Mouse (Mus musculus) lung, postnatal 25 days (tissue): Measurements from ENCODE around the gene Troap.

Source experiments
- DNase-seq: peaks from one replicate; pipeline ENCODE4 v3.0.0; 2022; ENCODE audit warnings: low spot score

Troap gene

DNA sequence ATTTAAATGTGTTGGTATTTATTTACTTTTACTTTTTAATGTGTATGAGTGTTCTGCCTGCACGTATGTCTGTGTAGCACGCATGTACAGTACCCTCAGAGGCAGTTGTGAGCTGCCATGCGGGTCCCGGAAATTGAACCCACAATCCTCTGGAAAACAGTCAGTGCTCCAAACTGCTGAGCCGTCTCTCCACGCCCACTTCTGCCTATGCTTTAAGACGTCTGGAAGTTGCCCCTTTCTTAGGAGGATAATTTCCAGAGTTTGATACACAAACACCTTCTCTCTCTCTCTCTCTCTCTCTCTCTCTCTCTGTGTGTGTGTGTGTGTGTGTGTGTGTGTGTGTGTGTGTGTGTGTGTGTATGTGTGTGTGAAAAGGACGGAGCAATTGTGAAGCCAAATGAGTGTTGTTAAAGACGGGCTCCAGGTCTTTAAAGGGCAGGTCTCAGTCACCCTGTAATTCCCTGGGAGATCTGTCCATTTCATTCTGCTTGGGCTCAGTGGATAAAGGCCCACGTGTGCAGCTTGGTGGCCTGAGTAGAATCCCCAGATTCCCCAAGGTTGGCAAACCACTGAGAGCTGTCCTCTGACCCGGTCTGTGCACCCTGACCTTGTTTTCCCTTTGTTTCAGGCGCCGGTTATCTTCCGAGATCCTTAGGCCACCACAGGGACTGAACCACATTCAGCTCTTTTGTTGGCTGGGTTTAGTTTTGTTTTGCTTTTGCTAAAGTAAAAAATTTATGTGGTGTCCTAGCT is 40.1 kb downstream of the Troap start:
- no peak for DNase-seq

DNA sequence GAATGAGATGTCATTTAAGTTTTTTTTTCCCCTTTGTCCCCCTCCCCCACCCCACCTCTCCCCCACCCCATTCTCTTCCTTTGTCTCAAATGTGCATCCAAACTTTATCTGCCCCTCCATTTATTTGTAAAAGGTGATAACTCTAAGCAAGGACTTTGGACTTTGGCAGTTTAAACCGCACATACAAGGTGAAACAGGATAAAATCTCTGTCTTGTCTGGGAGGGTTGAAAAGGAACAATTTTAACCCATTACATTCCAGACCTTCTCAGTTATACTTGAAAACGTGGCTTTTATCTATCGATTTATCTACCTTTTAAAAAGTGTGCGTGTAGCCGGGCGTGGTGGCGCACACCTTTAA is 40.7 kb downstream of the Troap start:
- DNase-seq: no peak

DNA sequence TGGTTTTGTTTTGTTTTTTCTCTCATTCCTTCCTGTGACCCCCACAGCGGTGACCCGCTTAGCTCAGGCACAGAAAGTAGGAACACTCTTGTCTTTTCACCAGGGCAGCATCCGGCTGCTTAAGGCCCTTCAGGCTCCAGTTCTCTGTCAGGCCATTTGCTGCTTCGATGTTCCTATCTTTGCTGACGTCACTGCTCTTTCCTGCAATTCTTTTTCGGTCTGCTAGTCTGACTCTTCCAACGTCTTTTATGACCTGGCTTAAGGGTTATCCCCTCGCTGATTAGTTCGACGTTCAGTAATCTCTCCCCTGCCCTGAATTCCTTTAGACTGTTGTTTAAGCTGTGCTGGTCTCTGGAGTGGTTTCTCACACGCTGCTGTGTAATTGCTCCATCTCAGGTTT is 42.2 kb downstream of the Troap start:
- no peak for DNase-seq

DNA sequence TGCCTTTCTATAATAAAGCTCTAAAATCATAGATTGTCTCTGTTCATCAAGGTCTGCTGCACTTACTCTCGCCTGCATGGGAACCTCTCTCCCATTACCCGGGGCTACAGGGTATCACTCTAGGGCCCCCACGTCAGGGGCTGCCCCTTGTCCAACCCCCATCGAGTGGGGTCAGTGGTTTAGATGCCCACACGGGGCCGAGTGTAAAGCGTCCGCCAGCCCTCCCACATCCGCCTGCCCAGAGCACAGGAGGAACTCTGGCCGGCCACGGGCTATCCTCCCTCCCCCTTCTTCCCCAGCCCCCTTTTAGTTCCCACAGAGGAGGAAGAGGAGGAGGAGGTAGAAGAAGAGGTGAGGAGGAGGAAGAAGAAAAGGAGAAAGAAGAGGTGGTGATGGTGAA is 46.4 kb downstream of the Troap start:
- no peak for DNase-seq

DNA sequence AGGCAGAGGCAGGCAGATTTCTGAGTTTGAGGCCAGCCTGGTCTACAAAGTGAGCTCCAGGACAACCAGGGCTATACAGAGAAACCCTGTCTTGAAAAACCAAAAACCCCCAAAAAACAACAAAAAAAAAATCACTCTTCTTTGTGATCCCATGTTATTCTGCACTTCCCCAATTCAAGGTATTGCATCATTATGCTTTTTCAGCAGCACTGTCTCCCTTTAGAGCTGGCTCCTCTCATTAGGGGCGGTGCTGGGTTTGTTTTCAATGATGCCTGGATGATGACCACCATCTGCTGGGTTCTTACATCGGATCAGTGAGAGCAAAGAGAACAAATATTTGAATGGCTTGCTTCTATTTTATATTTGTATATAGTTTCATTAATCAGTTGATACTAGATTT is 48.3 kb downstream of the Troap start:
- no peak for DNase-seq

DNA sequence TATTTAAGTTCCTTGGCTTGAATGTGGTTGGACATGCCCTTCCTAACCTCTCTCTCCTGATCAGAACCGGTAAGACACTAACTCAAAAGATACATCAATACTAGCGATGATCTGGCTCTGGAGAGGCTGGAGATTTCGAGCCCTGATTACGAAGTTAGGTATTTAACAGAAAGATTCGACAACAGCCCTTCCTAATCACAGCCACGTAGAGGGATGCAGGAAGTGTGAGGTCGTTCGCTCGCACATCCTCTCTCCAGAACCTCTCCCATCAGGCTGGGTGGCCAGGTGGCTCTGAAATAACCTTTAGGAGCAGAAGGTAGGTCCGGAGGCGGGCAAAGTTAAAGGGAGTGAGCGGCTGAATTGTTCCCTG is 51.3 kb downstream of the Troap start, which contains the start of gene Spats2:
Spats2 (plus strand) TSS at position 206 of the 370 bp plus-strand sequence.
- DNase-seq: no peak

DNA sequence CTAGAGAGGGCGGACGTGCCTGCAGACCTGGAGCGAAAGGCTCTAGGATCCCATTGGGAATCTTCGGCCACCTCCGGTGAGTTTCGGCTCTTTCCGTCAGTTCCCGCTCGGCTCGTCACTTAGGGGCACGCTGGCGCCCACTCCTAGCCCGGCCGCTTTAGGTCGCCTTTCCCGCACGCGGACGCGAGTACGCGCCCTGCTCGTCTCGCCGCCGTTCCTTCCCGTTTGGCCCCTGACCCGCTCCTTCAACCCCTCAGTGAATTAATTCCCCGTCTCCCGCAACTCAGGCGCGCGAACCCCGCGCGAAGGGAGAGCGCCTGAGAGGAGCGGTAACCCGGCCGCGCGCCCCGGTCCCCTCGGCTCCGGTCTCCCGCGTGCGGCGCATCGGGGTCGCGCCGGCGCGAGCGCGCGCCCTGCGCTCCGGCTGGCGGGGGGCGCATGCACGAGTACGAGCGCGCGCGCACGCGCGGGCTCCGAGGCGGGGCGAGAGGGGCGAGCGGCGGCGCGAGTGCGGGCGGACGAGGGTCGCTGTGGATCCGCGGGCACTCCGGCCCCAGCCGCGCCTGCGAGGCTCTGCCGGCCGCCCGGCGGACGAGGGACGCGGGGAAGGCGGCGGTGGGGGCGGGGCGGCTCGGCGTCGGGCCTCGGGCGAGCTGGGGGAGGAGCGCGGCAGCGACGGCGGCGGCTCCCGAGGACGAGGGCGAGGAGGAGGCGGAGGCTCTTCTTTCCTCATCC is 51.9 kb downstream of the Troap start:
- DNase-seq: peak; percentile 85

DNA sequence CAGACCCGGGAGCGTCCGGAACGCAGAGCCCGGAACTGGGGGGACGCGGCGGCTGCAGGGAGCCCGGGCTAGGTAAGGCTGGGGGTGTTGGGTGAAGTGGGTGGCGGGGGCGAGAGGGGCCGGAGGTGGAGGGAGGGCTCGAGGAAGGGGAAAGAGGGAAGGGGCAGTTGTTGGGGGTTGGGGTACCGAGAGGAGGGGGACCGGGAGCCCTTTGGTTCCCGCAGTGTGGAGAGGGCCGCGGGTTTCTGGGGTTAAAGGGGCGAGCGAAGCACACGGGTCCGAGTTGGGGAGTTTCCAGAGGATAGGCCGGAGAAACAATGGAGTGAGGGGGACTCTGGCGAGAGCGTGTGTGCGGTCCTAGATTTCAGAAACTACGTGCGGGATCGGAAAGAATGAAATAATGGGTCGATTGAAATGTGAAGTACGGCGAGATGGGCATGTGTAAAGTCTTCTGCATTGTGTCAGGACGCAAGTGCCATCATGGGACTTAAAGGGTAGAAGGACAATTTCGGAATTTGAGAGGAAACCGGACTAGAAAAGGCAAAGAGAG is 52.5 kb downstream of the Troap start:
- no peak for DNase-seq

DNA sequence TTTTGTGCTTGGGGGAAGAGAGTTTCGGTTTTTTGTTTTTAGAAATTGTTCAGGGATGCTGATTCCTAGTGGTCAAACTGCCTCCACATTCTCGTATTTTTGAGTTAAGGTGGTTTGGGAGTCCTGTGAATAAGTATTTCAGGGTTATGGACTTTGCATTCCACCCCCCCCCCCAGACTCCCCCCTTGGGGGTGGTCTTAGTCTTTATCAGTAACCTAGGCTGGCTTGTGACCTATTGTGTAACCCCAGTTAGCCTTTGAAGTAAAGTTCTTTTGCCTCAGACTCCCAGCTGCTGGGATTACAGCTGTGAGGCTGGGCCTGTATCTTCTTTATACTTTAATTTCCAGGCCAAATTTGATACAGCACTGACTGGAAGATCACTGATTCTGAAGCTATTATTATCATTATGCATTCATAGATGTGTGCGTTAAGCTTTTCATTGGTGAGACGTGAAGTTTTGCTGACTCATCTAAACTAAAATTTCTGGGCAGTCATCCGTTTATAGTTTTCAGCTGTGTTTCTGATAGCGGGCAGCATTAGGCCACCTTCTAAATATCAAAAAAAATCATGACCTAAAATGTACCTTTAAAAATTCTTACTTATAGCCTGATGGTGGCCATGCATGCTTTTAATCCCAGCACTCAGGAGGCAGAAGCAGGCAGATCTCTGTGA is 53.6 kb downstream of the Troap start:
- no peak for DNase-seq

DNA sequence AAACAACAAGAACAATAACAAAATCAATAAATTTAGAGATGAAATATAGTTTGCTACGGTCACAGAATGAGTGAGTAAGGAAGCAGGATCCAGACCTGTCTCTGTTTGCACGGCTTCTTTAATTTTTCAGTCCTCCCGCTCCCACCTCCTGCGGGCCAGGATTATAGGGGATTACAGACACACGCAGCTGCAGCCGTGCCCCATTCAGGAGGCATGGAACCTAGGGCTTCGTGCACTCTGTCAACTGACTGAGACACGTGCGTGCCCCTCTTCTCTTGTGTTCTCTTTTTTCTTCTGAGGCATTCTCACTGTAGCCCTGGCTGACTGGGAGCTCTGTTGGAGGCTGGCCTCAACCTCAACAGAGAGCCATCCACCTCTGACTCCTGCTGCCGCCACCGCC is 55.1 kb downstream of the Troap start:
- DNase-seq: no peak

DNA sequence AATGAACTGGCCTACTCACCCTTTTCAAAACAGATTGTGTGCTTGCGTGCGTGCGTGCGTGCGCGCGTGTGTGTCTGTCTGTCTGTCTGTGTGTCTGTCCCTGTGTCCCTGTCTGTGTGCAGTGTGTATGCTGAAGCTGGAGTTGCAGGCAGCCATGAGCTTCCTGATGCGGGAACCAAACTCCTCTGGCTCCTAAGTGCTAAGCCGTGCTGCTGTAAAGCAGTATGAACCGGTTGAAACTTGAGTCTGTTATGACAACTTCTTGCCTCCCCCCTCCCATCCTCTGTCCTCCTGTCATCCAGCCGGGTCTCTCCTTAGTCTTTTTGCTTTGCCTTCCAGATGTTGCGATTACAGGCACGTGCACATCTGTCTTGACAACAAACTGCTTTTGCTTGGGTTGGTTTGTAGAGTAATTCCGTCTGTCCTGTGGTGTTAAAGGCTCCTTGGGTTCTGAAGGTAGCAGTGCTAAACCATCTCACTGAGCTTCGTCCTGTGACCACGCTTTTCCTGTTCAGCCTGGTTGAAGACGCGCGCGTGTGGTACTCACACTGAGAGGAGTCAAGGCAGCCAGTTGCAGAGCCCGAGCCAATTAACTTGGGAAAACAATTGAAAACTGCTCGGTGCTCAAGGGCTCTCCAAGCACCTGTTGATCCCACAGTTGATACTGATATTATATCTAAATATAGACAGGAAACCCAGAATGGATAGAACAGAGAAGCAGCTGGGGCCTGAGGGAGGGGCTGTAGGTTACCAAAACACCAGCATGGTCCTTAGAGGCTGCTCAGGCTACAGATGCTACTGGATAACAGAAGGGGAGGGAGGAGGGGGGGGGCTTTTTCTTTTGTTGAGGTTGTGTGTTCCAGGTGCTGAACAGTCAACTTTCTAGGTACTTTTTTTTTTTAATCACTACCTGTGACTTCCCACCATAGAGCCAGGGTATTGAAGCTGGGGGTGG is 55.9 kb downstream of the Troap start:
- DNase-seq: no peak
